Comparison of ENCODE assay signal across 9 mouse cellular contexts in the genomic region with DNA sequence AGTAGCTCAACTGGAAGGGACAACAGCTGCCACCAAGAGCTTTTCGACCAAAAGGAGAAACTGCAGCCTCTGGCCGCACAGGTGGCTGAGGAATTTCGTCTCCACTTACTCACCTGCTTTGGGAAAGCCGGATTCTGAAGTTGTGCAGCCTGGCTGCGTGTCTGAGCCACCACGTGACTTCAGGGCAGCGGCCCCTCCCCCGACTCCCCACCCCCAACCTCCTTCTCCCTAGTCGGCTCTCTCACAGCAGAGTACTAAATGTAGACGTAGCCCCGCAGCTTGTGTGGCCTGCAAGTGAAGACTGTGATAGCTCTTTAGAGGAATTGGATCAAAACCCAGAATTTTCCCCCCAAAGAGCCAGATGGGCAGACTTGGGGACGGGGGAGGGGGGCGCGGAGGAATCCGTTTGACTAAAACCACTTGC. TPM values are rescaled to one million over a fixed set of nuclear protein-coding genes. Genes with fewer than 3 reads are reported as not detected.
A peak's percentile ranks its signal among the peaks of the same experiment; 100 is the strongest.
DNase-seq lines count a peak whose midpoint lies in the region; ATAC-seq and TF ChIP-seq lines count a peak whose summit lies in the region.
"Had no signal": no experiment of that assay in that cellular context is flagged by ENCODE, and none has a peak within 500 bp of the region (broad histone marks: within the 10 kb centered on the region; RNA-seq: fewer than 3 reads in every experiment).

No protein-coding gene starts in this region.

- no peak for TF ChIP-seq EP300 in lung, postnatal 0 days (IDR thresholded peaks at IDR 0.05)

- no peak for ATAC-seq in hindbrain, embryonic 15.5 days (ENCODE audit: low FRiP score, low read depth)
- peak; percentile 54 for ATAC-seq in lung, postnatal 0 days

- H3K9me3 ChIP-seq in hindbrain, embryonic 15.5 days = no peaks in the 10 kb centered on the region
- H3K9me3 ChIP-seq in lung, postnatal 0 days (ENCODE audit: low read length) = no peaks in the 10 kb centered on the region

- H3K27me3 ChIP-seq in hindbrain, embryonic 15.5 days = no peaks in the 10 kb centered on the region
- H3K27me3 ChIP-seq in lung, postnatal 0 days (replicated peaks; ENCODE audit: insufficient read depth, low read length) = no peaks in the 10 kb centered on the region

- H3K4me3 ChIP-seq in layer of hippocampus, adult 2 months = no peak overlapping the region
- peak overlapping the region; percentile 61 for H3K4me3 ChIP-seq in hindbrain, embryonic 15.5 days
- peak overlapping the region; percentile 67; the same call in 1 of the 2 replicates for H3K4me3 ChIP-seq in lung, postnatal 0 days (ENCODE audit: low read depth, low read length)
- H3K4me3 ChIP-seq: erythroblast, embryonic 14.5 days had no signal

- 2% methylated on average over 15 of the region's 15 CpGs for WGBS in hindbrain, embryonic 15.5 days
- WGBS in lung, postnatal 0 days = 5% methylated on average over 15 of the region's 15 CpGs

- peak overlapping the region; percentile 93; the same call in 1 of the 2 replicates for H3K27ac ChIP-seq in layer of hippocampus, adult 2 months
- H3K27ac ChIP-seq in hindbrain, embryonic 15.5 days (replicated peaks) = peak overlapping the region; percentile 86
- H3K27ac ChIP-seq in lung, postnatal 0 days (ENCODE audit: low read length) = peak overlapping the region; percentile 74; the same call in 1 of the 2 replicates

- no peak for TF ChIP-seq CTCF in layer of hippocampus, adult 2 months (conservative IDR thresholded peaks at IDR 0.05)
- TF ChIP-seq CTCF in lung, postnatal 0 days (IDR thresholded peaks at IDR 0.05) = no peak

- no peaks in the 10 kb centered on the region for H3K36me3 ChIP-seq in hindbrain, embryonic 15.5 days
- H3K36me3 ChIP-seq in lung, postnatal 0 days (ENCODE audit: insufficient read depth, low read length) = no peaks in the 10 kb centered on the region

- no peak for DNase-seq in layer of hippocampus, adult 2 months (ENCODE audit: low spot score in 2 of 2)
- no peak for DNase-seq in layer of hippocampus, postnatal 10 days (ENCODE audit: low spot score in 2 of 2)
- peak; percentile 72 for DNase-seq in lung, postnatal 0 days (ENCODE audit: low spot score)
- peak; percentile 57 for DNase-seq in yolk sac, embryonic 10.5 days (ENCODE audit: low spot score)
- no peak for DNase-seq in left cerebral cortex, postnatal 36 days (ENCODE audit: low spot score in 2 of 2)
- DNase-seq in cerebellum, adult 9-10 months = no peak
- DNase-seq in cerebellum, adult 9-11 months = no peak

- peak overlapping the region; percentile 65; the same call in 1 of the 2 replicates for H3K9ac ChIP-seq in hindbrain, embryonic 15.5 days
- H3K9ac ChIP-seq in lung, postnatal 0 days (replicated peaks; ENCODE audit: low read depth) = no peak overlapping the region

- peak overlapping the region; percentile 96 for H3K4me2 ChIP-seq in hindbrain, embryonic 15.5 days
- peak overlapping the region; percentile 94 for H3K4me2 ChIP-seq in lung, postnatal 0 days (replicated peaks; ENCODE audit: low read depth, low read length)

- intact Hi-C loops in left cerebral cortex, postnatal 36 days (cut with DNase I) = no loop called here

- peaks cover 64% of the 10 kb centered on the region for H3K4me1 ChIP-seq in hindbrain, embryonic 15.5 days (replicated peaks)
- peaks cover 7% of the 10 kb centered on the region for H3K4me1 ChIP-seq in lung, postnatal 0 days (ENCODE audit: insufficient read depth, low read depth, low read length)

RNA-seq across cellular contexts. Expression of gene Rgma, which starts 14.6 kb away (rescaled TPM):
- 10 to 100 TPM; 45.9 to 53.2 TPM for total RNA-seq in layer of hippocampus, adult 2 months (2021)
- total RNA-seq in layer of hippocampus, postnatal 10 days (2021) = 100 to 1,000 TPM; 111 to 128 TPM
- polyA plus RNA-seq in hindbrain, embryonic 15.5 days (2015; fragmentation: Nextera tagmentation; extraction: Ambion mirVana) = 39.5 and 45.1 TPM in 2 replicates
- 4.8 and 5.9 TPM in 2 replicates for polyA plus RNA-seq in lung, postnatal 0 days (2015; fragmentation: Nextera tagmentation; extraction: Ambion mirVana)
- 10 to 100 TPM; 59.0 to 64.1 TPM for total RNA-seq in left cerebral cortex, postnatal 36 days (2021)
- polyA plus RNA-seq: erythroblast, embryonic 14.5 days had no signal

Comparison
In these comparisons a context has a peak if more than half of its experiments do, and no peak if none do; other contexts are left out.
1. DNase-seq: peak in lung, postnatal 0 days (single experiment) and yolk sac, embryonic 10.5 days (single experiment); none in layer of hippocampus, adult 2 months (0 of 2), layer of hippocampus, postnatal 10 days (0 of 2), left cerebral cortex, postnatal 36 days (0 of 2), cerebellum, adult 9-10 months (single experiment) and cerebellum, adult 9-11 months (single experiment).
2. Peak in every context shown above with its lines, with median percentiles within 50 percentile points of each other: H3K27ac ChIP-seq.